Mouse (Mus musculus) CD4-positive, CD25-positive, alpha-beta regulatory T cell, adult 2 months (primary cell): ENCODE measurements around the gene Col6a3.

ENCODE experiments used
- DNase-seq: peaks from one replicate; pipeline ENCODE4 v3.0.0-alpha.2; 2012; ENCODE audit warnings: low read depth, low spot score

Col6a3 gene

DNA sequence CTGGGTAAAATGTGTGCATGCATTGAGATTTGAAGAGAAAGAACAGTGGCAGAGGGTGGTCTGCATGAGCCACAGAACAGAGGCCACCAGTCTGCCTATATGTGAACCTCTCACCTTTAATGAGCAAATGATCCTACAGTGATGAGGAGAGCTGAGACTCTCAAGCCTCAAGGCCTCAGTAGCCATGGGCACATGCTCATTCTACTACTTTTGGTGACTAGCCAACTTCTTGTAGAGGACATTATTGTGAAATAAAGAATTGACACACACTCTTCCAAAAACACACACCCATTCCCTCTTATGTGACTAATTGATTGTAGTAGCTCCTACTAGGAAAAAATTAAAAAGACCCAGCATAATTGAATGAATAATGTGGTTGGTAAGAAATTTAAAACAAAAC lies 120.0 kb downstream of the Col6a3 start:
- no peak for DNase-seq

DNA sequence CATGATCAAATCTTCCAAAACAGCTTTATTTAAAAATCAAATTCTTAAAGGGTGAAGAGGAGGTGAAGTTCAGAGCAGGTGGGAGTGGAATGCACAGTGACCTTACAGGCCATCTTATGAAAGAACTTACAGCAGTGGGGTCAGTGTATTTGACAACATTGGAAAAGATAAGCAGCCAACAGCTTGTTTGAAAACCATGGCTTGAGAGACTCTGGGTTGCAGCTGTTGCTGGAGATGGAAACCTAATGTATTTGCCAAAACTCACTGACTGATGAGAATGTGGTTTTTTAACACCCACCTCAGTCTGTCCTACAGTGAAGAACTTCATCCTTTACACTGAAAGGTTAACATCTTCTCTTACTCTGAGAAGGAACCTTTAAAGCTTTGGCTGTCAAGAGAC lies 120.4 kb downstream of the Col6a3 start:
- DNase-seq: no peak

DNA sequence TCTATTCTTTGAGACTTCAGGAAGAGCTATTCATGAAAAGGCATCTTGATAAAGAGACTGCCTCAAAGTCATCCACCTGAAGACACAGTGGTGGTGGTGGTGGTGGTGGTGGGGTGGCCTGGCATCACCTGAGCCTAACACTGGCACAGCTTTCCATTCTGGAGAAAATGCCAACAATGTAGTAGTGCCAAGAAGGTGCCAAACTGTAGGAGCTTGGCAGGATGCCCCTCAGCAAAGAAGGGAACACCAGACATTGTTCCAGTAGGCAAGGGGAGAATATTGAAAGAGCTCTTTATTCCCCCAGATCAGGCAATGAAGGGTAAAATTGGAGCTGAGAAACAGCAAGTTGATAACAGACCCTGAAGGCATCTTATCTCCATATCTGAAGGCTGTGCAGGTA lies 121.8 kb downstream of the Col6a3 start:
- DNase-seq: no peak

DNA sequence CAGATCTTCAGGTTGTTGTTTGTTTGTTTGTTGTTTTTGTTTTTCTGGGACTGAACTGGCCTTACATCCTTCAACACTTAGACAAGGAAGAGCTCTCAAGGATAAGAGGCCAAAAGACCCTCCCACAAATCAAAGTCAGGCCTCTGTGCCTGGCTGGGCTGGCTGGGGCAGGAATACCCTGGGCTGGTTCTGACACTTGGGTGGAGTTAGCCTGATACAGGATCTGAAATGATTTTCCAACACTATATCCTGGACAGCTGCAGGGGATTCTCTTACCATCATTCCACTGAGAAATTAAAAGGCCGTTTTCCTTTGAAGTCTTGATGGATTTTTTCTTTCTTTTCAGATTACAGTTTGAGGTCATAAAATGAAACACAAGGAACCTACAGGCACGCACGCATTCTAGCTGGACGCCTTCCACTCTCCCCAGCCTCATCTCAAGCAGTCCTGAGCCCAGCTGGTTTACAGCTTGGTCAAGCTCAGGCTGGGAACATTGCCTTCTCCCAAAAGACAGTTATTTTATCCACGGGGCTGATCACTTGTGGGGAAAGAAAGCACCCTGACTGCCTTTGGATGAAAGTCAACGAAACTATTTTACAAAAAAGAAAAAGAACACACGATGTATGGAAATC lies 123.0 kb downstream of the Col6a3 start:
- no peak for DNase-seq

DNA sequence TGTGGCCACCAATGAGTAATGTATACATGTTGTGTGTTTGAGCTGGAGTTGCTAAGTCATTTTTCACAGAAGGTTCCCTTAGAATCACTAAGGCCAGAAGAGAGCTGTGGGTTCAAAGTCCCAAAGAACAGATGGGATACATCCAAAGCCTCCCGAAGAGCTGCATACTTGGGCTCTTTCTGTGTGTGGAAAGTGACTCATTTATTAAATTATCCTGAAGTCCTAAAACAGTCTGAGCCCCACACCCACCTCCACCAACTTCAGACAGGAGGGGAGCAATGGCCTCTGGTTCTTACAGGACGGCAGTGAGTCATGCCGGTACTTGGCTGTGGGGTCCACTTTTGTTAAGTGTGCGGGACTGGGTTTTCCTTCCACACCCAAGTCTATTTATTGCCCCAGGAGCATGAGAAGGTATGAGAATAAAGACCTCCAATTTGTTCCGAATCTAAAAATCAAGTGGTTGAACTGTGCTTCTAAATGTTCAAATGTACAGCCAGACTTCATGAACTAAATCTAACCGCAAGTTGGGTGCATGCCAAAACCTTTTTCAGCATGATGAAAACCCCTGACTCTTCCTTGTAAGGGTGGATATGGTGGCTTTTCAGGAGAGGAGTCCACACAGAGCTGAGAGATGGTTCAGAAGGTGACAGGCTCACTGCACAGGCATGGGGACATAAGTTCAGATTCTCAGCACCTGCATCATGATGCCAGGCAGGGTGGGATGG lies 124.8 kb downstream of the Col6a3 start:
- no peak for DNase-seq

DNA sequence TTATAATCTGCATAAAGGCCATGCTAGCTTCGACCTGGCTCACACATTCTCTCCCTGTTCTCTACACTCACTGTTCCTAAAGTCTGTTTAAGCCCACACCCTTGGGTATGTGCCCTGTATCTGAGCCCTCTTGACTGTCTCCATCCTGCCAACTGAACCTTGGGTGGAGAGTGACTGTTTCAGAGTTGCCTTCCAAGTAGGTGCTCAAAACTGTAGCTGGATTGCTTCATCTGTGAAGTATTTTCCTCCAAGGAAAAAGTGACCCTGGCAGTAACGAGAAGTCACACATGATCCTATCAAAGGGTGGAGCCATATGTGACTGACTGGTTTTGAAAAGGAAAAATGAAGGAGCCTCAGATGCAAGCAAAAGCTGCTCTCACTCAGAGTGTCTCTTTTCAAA lies 127.5 kb downstream of the Col6a3 start:
- DNase-seq: no peak
